Mouse (Mus musculus): ENCODE results near the gene Prdm12. TPM values are rescaled to one million over a fixed set of nuclear protein-coding genes. Genes with fewer than 3 reads are reported as not detected.

Prdm12 gene
- total RNA-seq (2023), result not detected

DNA sequence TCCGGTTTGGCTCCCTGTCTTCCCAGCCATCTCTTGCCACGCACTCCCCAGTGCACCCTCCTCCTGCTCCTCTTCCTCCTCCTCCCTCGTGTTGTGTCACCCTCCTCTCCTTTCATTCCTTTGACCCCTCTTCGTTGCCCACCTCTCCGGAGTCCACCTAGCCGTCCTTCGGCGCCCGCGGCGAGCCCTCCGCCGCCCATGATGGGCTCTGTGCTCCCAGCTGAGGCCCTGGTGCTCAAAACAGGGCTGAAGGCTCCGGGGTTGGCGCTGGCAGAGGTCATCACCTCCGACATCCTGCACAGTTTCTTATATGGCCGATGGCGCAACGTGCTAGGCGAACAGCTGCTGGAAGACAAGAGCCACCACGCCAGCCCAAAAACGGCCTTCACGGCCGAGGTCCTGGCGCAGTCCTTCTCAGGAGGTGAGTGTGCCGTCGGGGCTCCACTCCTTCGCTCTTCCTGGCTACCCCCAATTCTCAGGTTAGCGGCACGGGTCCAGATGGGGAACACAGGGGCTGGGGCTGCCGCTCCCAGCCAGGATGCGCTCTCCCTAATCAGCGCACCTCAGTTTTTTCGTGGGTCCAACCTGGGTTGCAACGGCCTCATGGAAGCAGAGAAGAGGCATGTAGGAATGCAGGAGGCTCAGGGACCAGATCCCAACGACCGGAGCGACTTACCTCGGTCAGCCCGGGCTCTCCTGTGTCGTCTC lies at the start of gene Prdm12:
Gene Prdm12, plus strand, starts transcription at position 137 of the 708 bp plus-strand sequence.

DNA sequence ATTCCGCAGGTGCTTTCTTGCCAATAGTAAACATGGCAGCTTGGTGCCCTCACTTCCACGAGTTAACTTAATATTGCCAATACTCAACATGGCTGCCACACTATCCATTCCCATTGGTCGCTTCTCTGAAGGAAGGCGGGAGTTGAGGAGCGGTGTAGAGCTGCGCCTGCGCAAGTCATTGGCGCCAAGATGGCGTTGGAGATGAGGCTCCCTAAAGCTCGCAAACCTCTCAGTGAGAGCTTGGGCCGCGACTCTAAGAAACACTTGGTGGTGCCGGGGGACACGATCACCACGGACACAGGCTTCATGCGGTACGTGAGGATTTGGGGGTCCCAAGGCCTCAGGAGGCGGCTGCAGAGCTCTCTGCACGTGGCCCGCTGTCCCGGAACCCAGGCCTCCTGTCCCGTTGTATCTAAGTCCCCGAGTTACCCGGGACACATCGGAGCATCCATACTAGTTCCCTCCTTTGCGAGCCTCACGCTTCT lies 30.8 kb downstream of the Prdm12 start, which contains the start of gene Exosc2:
Gene Exosc2, plus strand, starts transcription at position 165 of the 485 bp plus-strand sequence.

DNA sequence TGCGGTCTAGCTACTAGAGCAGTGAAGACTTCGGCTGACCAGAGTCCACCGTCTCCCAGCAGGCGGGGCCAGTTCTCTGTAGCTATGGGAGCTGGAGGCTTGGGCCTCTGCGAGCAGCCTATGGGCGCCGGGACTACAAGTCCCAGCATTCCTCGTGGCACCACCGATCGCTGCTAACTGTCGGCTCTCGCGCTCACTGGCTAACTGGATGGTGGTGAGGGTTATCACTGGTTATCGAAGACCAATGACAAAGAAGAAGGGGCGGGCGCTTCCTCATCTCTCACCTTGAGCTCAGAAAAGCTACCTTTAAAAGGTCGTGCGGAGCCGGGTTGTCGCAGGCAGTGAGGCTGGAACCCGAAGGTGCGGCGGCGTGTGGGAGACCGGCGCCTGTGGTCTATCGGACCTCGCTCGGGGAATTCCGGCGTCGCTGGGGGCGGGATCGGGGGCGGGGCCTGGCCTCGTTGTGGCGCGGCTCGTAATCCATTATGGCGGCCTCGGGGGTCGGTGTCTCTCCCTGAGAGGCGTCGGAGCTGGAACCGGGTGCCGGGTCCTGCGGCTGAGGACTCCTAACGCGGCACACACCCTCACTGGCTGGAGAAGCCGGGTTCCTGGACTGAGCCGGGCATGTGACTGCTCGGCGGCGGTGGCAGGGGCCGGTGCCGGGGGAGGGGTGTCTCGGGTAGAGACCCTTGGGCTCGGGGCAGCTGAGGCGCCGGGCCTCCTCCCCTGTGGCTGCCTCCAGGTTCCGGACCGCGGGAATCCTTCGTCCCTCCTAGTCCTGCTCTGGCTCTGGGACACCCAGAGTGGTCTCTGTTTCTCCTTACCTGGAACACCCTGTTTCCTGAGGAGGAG lies 48.5 kb downstream of the Prdm12 start, which contains the start of gene Abl1:
Gene Abl1, plus strand, starts transcription at position 303 of the 852 bp plus-strand sequence.

Other genes with a start within 250 kb of the Prdm12 start
- gene Ass1, start 169.8 kb upstream of the Prdm12 start, total RNA-seq (2023), result 43.4 TPM
- gene Fubp3, start 67.4 kb upstream of the Prdm12 start, total RNA-seq (2023), result 14.8 TPM
- gene Exosc2, start 30.7 kb downstream of the Prdm12 start, total RNA-seq (2023), result 63.1 TPM
- gene Abl1, start 48.3 kb downstream of the Prdm12 start, total RNA-seq (2023), result 64.6 TPM
- 0.73 TPM for gene Qrfp, start 170.5 kb downstream of the Prdm12 start, total RNA-seq (2023)
- 0.09 TPM for gene Fibcd1, start 206.0 kb downstream of the Prdm12 start, total RNA-seq (2023)
- gene Lamc3, start 247.3 kb downstream of the Prdm12 start, total RNA-seq (2023), result not detected